Mouse (Mus musculus) G1E (cell line): ENCODE data around the gene Crct1.

ENCODE experiments used
- CTCF ChIP-seq: IDR thresholded peaks from 2 replicates; pipeline ENCODE4 v1.5.1; 2012; ENCODE audit warnings: low read depth, low read length, inconsistent platforms, mixed read lengths
- GATA1 ChIP-seq: IDR thresholded peaks from 2 replicates; pipeline ENCODE4 v1.6.1; 2012; ENCODE audit warnings: borderline replicate concordance, low read length, inconsistent platforms, mixed read lengths
- GATA2 ChIP-seq: IDR thresholded peaks from 2 replicates; pipeline ENCODE4 v1.6.1; 2012; ENCODE audit warnings: low read depth, low read length, inconsistent platforms, borderline replicate concordance
- POLR2AphosphoS5 ChIP-seq: IDR thresholded peaks from 2 replicates; pipeline ENCODE4 v1.6.1; 2012; ENCODE audit warnings: low read depth, low read length, inconsistent platforms; ENCODE audit not compliant: insufficient replicate concordance
- TAL1 ChIP-seq: conservative IDR thresholded peaks from 2 replicates; pipeline ENCODE4 v1.6.1; 2012; ENCODE audit warnings: low read depth, low read length, inconsistent platforms, mixed read lengths

DNA sequence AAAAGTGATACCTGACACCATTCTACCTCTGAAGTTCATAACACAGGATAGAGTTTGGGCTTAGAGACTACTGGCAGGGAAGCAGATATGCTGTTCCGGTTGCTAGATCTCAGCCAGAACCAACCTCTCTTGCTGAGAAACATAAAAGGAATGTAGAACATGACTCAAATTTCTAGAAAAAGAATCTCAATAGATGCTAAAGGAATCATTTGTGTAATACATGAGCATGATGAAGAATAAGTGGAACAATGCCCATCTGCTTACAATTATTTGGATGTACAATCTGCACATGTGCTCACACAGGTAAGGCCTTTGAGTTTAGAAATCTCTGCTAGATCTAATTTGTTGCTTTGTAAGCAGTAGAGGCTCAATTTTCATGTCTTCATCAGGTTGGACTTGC is 5.7 kb upstream of the Crct1 start:
- TF ChIP-seq CTCF: no peak
- TF ChIP-seq GATA2: no peak
- TF ChIP-seq GATA1: no peak
- TF ChIP-seq TAL1: no peak
- TF ChIP-seq POLR2AphosphoS5: no peak
